Mouse (Mus musculus): Measurements from ENCODE around the gene Brd2.

DNA sequence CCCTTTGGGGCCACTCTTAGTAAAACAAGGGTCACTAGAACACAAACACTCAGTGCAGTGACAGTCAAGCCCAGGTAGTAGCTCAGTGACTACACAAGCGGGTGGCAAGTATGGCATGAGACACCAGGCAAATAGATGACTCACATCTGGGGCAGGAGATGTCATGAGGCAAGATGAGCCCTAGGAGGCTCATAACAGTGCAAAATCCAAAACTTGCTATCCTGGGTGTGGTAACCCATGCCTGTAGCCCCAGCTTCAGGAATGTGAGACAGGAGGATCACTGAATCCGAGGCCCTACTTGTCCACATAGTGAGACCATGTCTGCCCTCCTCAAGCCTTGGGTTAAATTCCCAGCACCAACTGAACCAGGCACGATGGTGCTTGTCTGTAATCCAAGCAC, 12.0 kb upstream of the Brd2 start:
- TF ChIP-seq CTCF (conservative IDR thresholded peaks at IDR 0.05; ENCODE audit: low read length) (no peak), NANOG (IDR thresholded peaks at IDR 0.05; ENCODE audit: borderline replicate concordance, low read length) (no peak), POU5F1 (IDR thresholded peaks at IDR 0.05; ENCODE audit: borderline replicate concordance, low read length) (no peak)
